Mouse (Mus musculus) small intestine, adult 10 weeks (tissue): ENCODE measurements around the gene Uts2b. TPM values are rescaled to one million over a fixed set of nuclear protein-coding genes. Genes with fewer than 3 reads are reported as not detected.

ENCODE experiments used
- polyA plus RNA-seq: library from polyadenylated mRNA; stranded (reverse); fragments of 350-450 nt; fragmentation: Illumina TruSeq; extraction: RNeasy Lipid Tissue Mini Kit (QIAGEN cat#74804); gene quantifications from one replicate; pipeline ENCODE4 v1.2.3, GENCODE M21; 2014; ENCODE audit warnings: low replicate concordance

Gene Uts2b
- not detected for polyA plus RNA-seq

DNA sequence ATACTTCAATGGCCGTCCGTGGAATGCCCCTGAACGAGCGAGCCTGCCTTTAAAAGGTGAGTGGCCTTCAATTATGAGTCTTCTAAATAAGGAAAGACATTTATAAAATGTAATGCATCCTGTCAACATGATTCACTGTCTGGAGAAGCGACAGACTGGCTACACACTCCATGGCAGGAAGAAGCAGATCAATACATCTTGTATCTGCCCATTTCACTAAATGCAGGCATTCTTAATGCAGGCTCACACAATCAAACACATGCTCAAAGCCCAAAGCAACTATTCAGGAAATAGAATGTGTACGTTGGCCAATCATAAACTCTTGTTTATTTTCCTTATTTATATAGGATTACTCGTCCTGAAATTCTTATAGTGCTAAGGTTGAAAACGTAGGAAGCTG lies at the start of gene Uts2b:
TSS of gene Uts2b (minus strand) at position 49 of the 400 bp plus-strand sequence.

DNA sequence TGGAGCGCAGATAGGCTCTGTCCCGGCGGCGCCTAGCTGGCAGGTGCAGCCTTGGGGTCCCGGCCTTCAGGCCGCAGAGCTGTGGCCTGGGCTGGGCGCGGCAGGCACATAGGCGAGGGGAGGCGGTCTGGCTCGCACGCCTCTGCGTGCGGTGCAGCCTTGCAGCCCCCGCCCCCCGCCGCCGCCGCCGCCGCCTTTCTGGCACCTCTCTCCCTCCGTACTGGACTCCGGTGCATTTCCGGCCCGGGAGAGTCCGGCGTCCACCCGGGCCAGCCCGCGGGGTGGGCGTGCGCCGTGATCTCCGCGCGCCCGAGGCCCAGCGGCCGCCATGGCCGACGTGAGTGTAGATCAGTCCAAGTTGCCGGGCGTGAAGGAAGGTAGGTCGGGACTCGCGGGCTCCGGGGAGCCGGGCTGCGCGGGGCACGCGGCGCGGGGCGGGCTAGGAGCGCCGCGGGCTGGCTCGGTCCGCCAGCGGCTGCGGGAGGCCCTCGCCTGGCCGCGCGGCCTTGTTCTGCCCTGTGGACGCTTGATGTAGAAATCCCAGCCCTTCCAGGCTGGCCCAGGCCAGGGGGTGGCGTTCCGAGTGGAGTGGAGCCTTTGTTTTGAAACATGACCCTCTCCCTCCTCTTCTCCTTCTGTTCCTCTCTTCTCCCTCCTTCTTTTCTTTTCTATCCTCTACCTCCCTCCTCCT lies 18.9 kb upstream of the Uts2b start, which contains the start of gene Ccdc50:
TSS of gene Ccdc50 (plus strand) at position 109 of the 691 bp plus-strand sequence.

DNA sequence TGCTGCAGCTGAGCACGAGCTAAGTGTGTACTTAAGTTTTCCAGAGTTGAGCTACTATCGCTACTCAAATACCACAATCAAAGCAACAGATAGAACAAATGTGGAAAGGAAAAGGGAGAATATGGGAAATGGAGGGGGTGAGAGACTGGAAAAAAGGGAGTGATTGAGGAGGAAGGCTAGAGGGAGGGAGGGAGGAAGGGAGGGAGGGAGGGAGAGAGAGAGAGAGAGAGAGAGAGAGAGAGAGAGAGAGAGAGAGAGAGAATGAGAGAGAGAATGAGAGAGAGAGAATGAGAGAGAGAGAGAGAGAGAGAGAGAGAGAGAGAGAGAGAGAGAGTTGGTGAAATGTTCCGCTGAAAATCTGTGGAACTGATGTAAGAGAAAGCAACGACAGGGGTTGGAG lies 62.9 kb downstream of the Uts2b start, which contains the start of gene Ostn:
TSS of gene Ostn (plus strand) at position 301 of the 400 bp plus-strand sequence.

Other genes with a start within 250 kb of the Uts2b start
- not detected for gene Ostn, start 62.8 kb downstream of the Uts2b start, polyA plus RNA-seq
- 87.7 TPM for gene Ccdc50, start 18.6 kb upstream of the Uts2b start, polyA plus RNA-seq